Mouse (Mus musculus) embryonic fibroblast, embryonic 13.5 days (primary cell): ENCODE measurements around the gene Actrt2. TPM values are rescaled to one million over a fixed set of nuclear protein-coding genes. Genes with fewer than 3 reads are reported as not detected.
A peak's percentile ranks its signal among the peaks of the same experiment; 100 is the strongest.

Experiments
- H3K27ac ChIP-seq: 2 replicates; pipeline ENCODE4 v1.5.1; 2012; ENCODE audit warnings: low read length, control low read depth, inconsistent platforms; ENCODE audit not compliant: insufficient read depth
- H3K4me1 ChIP-seq: 2 replicates; pipeline ENCODE4 v1.6.1; 2011; ENCODE audit warnings: low read length; ENCODE audit not compliant: control insufficient read depth, insufficient read depth
- H3K4me3 ChIP-seq: 2 replicates; pipeline ENCODE4 v1.5.1; 2011; ENCODE audit warnings: mild to moderate bottlenecking, control low read depth, low read length; ENCODE audit not compliant: insufficient read depth
- CTCF ChIP-seq: IDR thresholded peaks from 2 replicates; pipeline ENCODE4 v1.5.1; 2011; ENCODE audit warnings: mild to moderate bottlenecking, control low read depth, low read length, moderate library complexity, borderline replicate concordance; ENCODE audit not compliant: insufficient read depth
- POLR2A ChIP-seq: IDR thresholded peaks from 2 replicates; pipeline ENCODE4 v1.6.1; 2011; ENCODE audit warnings: low read depth, mild to moderate bottlenecking, control low read depth, low read length, moderate library complexity
- polyA plus RNA-seq: library from polyadenylated mRNA; stranded (reverse); fragments of >200 nt; gene quantifications from 2 replicates; pipeline ENCODE4 v1.2.4, GENCODE M21; 2011; ENCODE audit warnings: low read depth; ENCODE audit not compliant: missing spikeins, insufficient read length

Actrt2 gene
- polyA plus RNA-seq, 1 experiment = not detected

DNA sequence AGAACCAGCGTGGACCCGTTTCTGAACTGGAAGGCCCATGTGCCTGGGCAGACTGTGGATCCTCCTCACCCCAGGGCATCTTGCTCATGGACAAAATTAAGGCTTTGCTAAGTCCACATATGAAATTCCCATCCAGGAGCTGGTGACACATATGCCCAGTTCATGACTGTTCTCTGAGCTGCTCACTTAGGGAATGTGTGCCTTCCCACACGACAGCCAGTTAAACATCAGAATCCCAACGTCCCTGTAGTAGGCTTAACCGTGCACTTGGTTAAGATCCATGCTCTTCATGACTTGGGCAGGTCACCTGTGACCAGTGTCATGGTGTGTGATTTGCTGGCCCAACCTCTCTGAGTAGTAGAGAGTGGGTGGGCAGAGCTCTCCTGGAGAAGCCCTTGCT, 26.7 kb upstream of the Actrt2 start:
- TF ChIP-seq POLR2A (no peak), CTCF (no peak)
- Histone ChIP-seq H3K4me3 (no peak overlapping the region), H3K27ac (no peak overlapping the region), H3K4me1 (no peaks in the 10 kb centered on the region)

DNA sequence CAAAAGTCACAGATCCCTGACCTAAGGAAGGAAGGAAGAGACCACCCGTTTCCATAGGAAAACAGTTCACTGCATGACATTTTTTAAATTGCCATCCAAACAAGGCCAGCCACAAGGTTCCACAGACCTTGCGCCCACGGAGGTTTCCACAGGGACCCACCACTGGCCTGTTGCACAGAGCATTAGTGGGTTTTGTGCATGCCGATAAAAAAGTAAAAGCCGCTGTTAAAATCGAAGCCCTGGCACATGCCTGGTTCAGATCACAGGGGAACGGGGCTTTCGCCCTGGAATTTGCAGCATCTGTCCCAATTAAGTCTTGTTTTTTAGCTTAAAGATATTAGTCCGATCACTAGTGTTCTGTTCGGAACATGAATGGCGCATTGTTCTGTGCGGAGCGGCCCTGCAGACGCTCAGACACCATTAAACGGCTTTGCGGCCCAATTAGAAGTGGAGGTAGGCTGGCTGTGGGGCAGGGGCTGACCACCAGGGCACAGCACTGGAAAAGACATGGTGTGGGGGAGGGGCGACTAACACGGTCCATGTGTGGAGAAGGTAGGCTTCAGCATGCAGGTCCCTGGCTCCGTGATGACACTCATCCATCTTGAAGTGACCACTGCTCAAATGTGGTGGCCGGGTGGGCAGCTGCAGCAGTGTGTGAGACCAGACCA, 25.8 kb upstream of the Actrt2 start:
- no peak overlapping the region for H3K27ac ChIP-seq
- TF ChIP-seq CTCF (no peak), POLR2A (no peak)
- H3K4me3 ChIP-seq = no peak overlapping the region
- H3K4me1 ChIP-seq = no peaks in the 10 kb centered on the region

DNA sequence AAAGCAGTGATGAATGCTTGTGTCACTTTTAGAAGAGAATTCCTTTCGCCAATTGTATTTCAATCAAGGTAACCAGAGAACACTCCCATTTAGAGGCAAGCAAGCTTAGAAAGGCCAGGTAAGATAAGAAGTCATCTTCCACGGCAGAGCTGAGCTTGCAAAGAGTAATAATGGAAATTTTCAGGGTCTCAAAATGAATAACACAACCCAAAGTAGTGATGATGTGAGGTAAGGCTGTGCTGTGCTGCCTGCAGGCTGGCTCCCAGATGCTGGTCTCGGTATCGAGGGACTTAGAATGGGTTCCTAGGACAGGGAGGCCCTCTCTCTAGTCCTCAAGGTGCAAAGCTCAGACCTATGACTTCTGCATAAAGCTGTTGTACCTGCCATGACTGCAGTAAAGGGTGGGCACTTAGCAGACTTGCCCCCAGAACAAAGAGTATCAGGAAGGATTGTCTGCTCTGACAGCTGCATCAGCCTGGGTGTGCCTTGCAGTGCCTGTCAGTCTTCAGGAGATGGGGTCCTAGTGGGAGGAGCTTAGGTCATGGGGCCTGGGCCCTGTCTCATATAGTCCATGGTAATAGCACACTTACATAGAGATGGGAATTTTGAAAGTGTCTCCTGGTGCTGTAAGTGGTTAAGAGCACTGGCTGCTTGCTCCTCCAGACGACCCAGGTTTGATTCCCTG, 15.5 kb upstream of the Actrt2 start:
- no peak for TF ChIP-seq POLR2A
- no peak for TF ChIP-seq CTCF
- no peak overlapping the region for H3K27ac ChIP-seq
- no peaks in the 10 kb centered on the region for H3K4me1 ChIP-seq
- H3K4me3 ChIP-seq = no peak overlapping the region

DNA sequence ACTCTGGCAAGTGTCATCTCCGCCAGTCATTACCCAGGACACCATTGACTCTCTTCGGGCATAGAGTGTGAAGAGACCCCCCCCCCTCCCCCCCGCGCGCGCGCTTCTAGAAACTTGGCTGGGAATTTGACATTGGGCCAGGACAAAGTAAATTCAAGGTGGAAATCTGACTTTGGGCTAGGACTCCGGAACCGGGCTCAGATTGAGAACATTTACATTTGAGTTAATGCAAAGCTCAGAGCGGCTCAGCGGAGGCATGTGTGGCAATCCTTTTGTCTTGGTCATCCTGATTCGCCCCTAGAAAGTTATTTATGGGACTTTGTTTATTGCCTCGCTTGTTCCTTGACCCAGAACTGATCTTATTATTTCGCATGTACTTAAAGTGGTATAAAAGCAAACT, 14.6 kb upstream of the Actrt2 start:
- H3K27ac ChIP-seq = no peak overlapping the region
- H3K4me3 ChIP-seq = no peak overlapping the region
- no peaks in the 10 kb centered on the region for H3K4me1 ChIP-seq
- TF ChIP-seq CTCF (no peak), POLR2A (no peak)

DNA sequence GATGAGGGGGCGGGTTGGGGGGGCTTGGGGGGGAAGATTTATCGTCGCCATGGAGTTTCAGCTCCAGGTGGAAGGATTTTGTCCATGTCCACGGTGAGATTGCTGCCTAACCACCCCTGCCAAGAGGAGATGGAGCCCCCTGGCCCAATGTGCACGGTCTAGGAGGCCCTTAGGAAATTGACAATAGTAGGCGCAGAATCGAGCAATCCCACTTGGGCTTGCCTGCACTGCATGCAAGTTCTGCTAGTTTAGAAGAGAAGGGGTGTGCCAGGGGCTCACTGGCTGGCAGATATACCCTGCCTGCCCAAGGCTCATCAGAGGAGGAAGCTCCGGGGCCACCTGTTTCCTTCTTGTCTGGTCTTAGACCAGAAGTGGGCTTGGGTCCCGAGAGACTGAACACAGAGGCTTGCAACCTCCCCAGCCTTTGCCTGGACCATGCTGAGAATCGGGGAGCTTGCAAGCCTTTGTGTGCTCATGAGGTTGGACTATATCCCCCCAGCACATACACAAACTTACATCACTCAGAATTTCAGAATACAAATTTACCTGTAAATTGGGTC, 7.9 kb upstream of the Actrt2 start:
- TF ChIP-seq CTCF (no peak), POLR2A (no peak)
- Histone ChIP-seq H3K27ac (no peak overlapping the region), H3K4me1 (no peaks in the 10 kb centered on the region), H3K4me3 (no peak overlapping the region)

DNA sequence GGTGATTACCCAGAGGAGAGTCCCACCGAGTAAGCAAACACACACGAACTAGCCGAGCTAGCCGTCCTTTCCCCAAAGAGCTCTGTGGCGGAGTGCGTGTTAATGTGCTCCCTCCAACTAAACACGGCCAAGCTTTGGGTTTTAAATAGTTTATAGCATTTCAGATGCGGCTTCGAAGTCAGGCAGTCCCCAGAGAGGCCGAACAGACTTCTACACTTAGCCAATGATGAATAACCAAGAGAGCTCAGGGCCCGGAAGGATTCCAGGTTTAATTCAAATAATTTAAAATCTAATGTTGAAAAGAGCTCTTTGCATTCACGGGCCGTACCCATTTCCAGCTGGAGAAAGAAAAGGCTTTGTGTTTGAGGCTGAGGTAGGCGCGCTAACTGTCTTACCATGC, 7.3 kb upstream of the Actrt2 start:
- no peaks in the 10 kb centered on the region for H3K4me1 ChIP-seq
- H3K4me3 ChIP-seq = no peak overlapping the region
- TF ChIP-seq POLR2A (no peak), CTCF (no peak)
- no peak overlapping the region for H3K27ac ChIP-seq

DNA sequence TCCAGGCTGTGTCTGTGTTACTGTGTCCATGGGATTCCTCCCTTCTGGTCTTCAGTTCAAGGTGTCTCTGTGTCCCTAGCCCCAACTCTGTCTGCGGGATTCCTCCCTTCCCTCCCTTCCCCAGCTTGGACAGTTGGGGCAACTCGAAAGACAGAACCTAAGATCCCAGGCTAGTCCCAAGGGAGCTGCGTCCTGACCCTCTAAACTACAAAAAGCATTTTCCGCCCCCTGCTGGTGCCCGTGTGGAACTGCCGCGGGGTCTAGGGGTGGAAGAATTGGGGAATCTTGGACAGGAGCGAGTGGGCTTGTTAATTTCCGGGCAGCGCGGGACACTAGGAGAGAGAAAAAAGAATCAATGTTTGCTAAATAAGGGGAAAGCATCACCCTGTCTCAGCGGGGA, 6.9 kb upstream of the Actrt2 start:
- Histone ChIP-seq H3K4me3 (no peak overlapping the region), H3K4me1 (no peaks in the 10 kb centered on the region), H3K27ac (no peak overlapping the region)
- TF ChIP-seq CTCF (peak; percentile 18; the same call in 1 of the 2 replicates), POLR2A (no peak)

DNA sequence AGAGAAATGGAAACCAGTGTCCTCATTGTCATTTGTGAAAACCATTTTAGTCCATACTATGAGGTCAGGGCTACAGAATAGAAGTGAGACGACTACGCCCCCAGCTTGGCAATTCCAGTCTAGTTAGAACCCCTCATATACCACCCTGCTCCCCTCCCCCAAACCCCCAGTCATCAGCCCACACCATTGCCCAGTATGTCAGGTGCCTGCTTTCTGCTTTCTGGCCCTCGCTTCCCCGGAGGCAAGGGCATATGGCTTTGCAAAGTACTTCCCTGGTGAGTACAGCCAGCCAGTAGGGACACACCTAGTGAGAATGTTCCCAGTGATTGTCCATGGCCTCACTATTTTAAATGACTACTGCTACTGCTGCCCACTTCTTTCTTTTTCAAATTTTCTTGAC, 6.3 kb upstream of the Actrt2 start:
- no peak overlapping the region for H3K4me3 ChIP-seq
- TF ChIP-seq CTCF (no peak), POLR2A (no peak)
- H3K27ac ChIP-seq = no peak overlapping the region
- H3K4me1 ChIP-seq = no peaks in the 10 kb centered on the region

DNA sequence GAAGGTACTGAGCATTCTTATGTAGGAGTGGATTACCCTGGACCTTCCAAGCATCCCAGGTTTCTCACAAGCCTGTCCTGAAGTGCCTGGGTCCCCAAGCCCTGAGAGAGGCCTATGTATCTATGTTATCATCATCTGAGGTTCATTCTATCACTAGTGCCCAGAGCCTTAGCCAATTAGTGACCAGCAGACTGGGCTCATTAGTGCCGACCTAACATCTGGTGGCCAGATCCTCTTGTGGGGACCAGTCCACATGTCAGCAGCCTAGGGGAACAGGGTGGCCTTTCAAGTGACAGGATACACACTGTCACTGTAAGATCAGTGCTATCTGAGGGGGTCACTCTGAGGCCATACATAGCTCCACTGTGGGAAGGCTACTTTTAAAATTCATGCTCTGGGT, 4.4 kb upstream of the Actrt2 start:
- Histone ChIP-seq H3K4me1 (no peaks in the 10 kb centered on the region), H3K4me3 (no peak overlapping the region), H3K27ac (no peak overlapping the region)
- no peak for TF ChIP-seq CTCF
- no peak for TF ChIP-seq POLR2A

DNA sequence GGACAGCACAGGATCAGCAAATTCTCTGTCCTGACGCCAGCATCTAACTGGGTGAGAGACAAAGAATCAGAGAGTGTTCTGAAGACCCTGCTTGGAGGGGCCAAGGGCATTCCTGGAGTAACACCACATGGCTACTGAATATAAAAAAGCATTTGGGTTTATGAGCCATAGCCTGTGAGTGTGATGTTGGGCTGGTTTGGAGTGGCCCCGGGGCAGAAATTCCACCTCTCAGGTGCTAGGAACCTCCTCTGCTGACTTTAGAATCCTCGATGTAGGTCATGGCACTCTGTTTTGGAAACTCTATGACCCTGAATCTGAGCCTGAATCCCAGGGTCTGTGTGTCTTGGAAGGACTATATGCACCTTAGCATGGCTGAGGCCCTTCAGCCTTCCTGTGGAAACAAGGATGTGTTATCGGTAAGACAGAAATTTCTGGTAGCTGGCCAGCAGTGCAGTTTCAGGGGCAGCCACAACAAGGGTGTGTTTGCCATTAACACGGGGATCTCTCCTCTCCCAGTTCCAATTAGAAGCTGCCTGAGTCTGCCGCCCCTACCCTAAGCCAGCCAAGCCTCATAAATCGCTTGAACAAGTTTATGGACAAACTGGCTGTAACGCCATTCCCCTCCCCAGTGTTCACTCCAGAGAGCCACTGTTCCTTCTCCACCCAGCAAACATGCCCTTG, 3.7 kb upstream of the Actrt2 start:
- H3K4me1 ChIP-seq = no peaks in the 10 kb centered on the region
- no peak for TF ChIP-seq CTCF
- no peak for TF ChIP-seq POLR2A
- no peak overlapping the region for H3K4me3 ChIP-seq
- H3K27ac ChIP-seq = no peak overlapping the region
